Mouse (Mus musculus) liver, adult 2 months (tissue): ENCODE results near the gene P2rx1. TPM values are rescaled to one million over a fixed set of nuclear protein-coding genes. Genes with fewer than 3 reads are reported as not detected.

Experiments used
- DNase-seq: peaks from one replicate; pipeline ENCODE4 v3.0.0-alpha.2; 2011; ENCODE audit warnings: low read depth, low spot score; ENCODE audit errors: extremely low read depth
- H3K27ac ChIP-seq: fragments of 200-500 bp; replicated peaks from 2 replicates; pipeline ENCODE4 v1.5.1; 2012; ENCODE audit warnings: low read depth, mild to moderate bottlenecking, control low read depth, inconsistent platforms, low read length; ENCODE audit not compliant: insufficient read depth
- H3K27me3 ChIP-seq: fragments of 200-500 bp; 2 replicates; pipeline ENCODE4 v1.6.1; 2012; ENCODE audit warnings: mild to moderate bottlenecking, moderate library complexity, low read length, inconsistent platforms; ENCODE audit not compliant: control insufficient read depth, insufficient read depth
- H3K36me3 ChIP-seq: fragments of 200-500 bp; 2 replicates; pipeline ENCODE4 v1.6.1; 2012; ENCODE audit warnings: low read length, inconsistent platforms; ENCODE audit not compliant: control insufficient read depth, insufficient read depth
- H3K4me1 ChIP-seq: fragments of 200-500 bp; 2 replicates; pipeline ENCODE4 v1.6.1; 2011; ENCODE audit warnings: low read length; ENCODE audit not compliant: control insufficient read depth, insufficient read depth
- H3K4me3 ChIP-seq: fragments of 200-500 bp; 2 replicates; pipeline ENCODE4 v1.5.1; 2011; ENCODE audit warnings: low read depth, mild to moderate bottlenecking, control low read depth, low read length, moderate library complexity; ENCODE audit not compliant: insufficient read depth
- H3K79me2 ChIP-seq: fragments of 200-500 bp; 2 replicates; pipeline ENCODE4 v1.6.1; 2012; ENCODE audit warnings: inconsistent platforms, mild to moderate bottlenecking, low read length, moderate library complexity; ENCODE audit not compliant: control insufficient read depth, insufficient read depth
- H3K9ac ChIP-seq: fragments of 200-500 bp; 2 replicates; pipeline ENCODE4 v1.6.1; 2012; ENCODE audit warnings: low read depth, mild to moderate bottlenecking, control low read depth, inconsistent platforms, low read length
- CTCF ChIP-seq: fragments of 200-500 bp; IDR thresholded peaks from 2 replicates; pipeline ENCODE4 v1.5.1; 2011; ENCODE audit warnings: low read depth, low read length, control low read depth
- POLR2A ChIP-seq: fragments of 200-500 bp; IDR thresholded peaks from 2 replicates; pipeline ENCODE4 v1.6.1; 2011; ENCODE audit warnings: low read length, control low read depth; ENCODE audit not compliant: insufficient read depth; ENCODE audit errors: extremely low read depth
- WGBS: fragments of 180-500 bp; shearing (Covaris S2); methylation state at CpG from one replicate; pipeline ENCODE4 v1.1.7; 2018; 5-methylcytosine and 5-hydroxymethylcytosine counted together
- polyA plus RNA-seq: library from polyadenylated mRNA; depleted of rRNA; stranded (reverse); fragments of >200 nt; gene quantifications from 2 replicates; pipeline ENCODE4 v1.2.3, GENCODE M21; 2012; rRNA removed
- total RNA-seq: library from RNA; depleted of rRNA; stranded (reverse); fragments of >200 nt; gene quantifications from 2 replicates; pipeline ENCODE4 v1.2.3, GENCODE M21; 2014; rRNA removed

The P2rx1 gene
- total and polyA plus RNA-seq, 2 experiments = 0.12 to 0.28 TPM

DNA sequence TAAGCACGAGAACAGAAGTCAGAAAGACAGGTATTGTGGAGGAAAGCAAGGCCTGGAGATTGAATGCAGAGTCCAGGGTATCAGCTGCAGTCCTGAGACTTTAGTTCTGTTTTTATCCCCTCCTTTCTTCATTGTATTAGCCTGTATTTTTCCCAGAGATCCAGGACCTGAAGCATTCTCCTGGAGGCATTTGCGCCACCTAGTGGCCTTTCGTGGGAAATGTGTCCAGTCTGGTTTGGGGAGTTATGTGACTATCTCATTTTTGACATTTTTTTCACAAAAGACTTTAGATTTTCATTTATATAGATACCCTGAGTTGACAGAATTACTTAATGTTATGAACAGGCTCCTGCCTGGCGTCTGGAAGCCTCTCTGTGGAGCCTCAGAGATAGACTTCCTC, 50.4 kb downstream of the P2rx1 start:
- H3K27me3 ChIP-seq = no peaks in the 10 kb centered on the region
- H3K9ac ChIP-seq = no peak overlapping the region
- peaks cover 20% of the 10 kb centered on the region for H3K36me3 ChIP-seq
- peaks cover 12% of the 10 kb centered on the region for H3K4me1 ChIP-seq
- peak; percentile 79 for TF ChIP-seq CTCF
- TF ChIP-seq POLR2A = no peak
- DNase-seq = peak; percentile 59
- WGBS = 6% methylated on average over 4 of the region's 4 CpGs
- H3K79me2 ChIP-seq = peaks cover 5% of the 10 kb centered on the region; the same call in 1 of the 2 replicates
- H3K4me3 ChIP-seq = no peak overlapping the region
- H3K27ac ChIP-seq = no peak overlapping the region

DNA sequence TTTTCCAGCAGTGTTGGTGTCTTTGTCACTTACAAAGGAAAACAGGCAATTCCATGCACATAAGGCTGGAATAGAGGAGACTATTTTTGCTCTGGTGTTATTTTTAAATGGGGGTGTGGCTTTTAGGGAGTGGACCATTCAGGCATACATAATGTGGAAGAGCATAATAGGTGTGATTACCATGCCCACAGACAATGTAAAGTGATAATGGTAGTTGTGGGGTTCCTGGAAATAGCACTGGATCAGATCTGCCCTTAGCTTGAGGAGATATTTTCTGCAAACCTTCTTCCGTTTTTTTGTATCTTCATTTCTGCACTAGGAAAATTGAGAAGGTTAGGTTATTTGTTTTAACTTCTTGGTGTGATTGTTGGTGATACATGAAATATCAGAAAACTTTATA, 53.9 kb downstream of the P2rx1 start:
- Histone ChIP-seq H3K4me3 (no peak overlapping the region), H3K27me3 (no peaks in the 10 kb centered on the region), H3K4me1 (peaks cover 12% of the 10 kb centered on the region), H3K27ac (no peak overlapping the region), H3K36me3 (peaks cover 33% of the 10 kb centered on the region), H3K9ac (no peak overlapping the region), H3K79me2 (peaks cover 5% of the 10 kb centered on the region; the same call in 1 of the 2 replicates)
- 93% methylated on average over 1 of the region's 1 CpGs for WGBS
- DNase-seq = no peak
- no peak for TF ChIP-seq CTCF
- no peak for TF ChIP-seq POLR2A

DNA sequence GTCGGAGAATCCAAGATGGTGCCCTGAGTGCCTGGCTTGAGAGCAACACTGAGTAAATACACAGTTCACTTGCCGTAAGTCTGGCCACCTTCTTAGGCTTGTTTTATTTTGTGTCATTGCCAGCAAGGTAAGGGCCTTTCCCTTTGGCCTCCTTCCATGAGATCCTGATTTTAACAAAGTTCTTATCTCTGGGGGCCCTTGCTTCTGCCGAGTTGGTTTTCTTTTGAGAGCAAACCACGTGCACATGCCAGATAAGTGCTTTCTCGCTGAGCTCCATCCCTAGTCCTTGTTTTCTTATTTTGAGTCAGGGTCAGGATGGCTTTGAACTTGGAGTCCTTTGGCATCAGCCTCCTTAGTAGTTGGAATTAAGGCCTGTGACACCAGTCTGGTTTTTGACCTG, 58.8 kb downstream of the P2rx1 start:
- H3K27ac ChIP-seq = no peak overlapping the region
- peaks cover 26% of the 10 kb centered on the region for H3K36me3 ChIP-seq
- 77% methylated on average over 5 of the region's 5 CpGs for WGBS
- no peaks in the 10 kb centered on the region for H3K79me2 ChIP-seq
- H3K27me3 ChIP-seq = no peaks in the 10 kb centered on the region
- H3K9ac ChIP-seq = no peak overlapping the region
- no peak overlapping the region for H3K4me3 ChIP-seq
- DNase-seq = no peak
- TF ChIP-seq CTCF (no peak), POLR2A (no peak)
- no peaks in the 10 kb centered on the region for H3K4me1 ChIP-seq

DNA sequence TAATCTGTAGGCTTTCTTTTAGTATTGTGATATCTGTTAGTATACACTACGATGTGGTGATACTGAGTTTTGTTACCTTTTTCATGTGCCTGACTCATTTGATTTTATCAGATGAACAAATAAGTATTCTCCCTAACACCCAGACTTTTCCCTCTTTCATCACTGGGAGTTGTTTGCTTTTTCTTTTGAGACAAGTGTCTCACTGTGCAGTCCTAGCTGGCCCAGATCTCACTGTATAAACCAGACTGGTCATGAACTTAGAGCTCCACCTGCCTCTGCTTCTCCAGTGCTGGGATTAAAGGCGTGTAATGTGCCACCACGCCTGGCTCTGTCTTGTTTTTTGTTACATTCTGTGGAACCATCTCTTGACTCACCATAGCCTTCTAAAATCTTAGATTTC, 60.7 kb downstream of the P2rx1 start:
- Histone ChIP-seq H3K9ac (no peak overlapping the region), H3K79me2 (no peaks in the 10 kb centered on the region), H3K27me3 (no peaks in the 10 kb centered on the region), H3K27ac (no peak overlapping the region), H3K4me3 (no peak overlapping the region), H3K36me3 (peaks cover 15% of the 10 kb centered on the region), H3K4me1 (no peaks in the 10 kb centered on the region)
- TF ChIP-seq POLR2A (no peak), CTCF (no peak)
- peak; percentile 51 for DNase-seq
- 28% methylated on average over 3 of the region's 3 CpGs for WGBS

DNA sequence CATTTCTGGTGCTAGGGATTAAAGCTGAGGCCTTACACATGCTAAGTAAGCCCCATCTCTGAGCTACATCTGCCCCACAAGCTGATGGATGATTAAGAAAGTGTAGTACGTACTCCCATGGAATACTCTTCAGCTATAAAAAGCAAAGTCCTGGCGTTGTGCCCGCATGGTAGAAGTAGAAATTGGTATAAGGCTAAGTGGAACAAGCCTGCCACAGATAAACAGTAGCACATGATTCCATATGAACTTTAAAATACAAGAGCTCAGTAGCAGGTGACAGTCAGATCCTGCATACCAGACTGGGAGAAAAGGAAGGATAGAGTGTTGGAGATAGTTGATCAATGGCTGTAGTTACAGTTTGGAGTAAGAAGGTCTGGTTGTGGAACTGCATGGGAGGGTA, 62.5 kb downstream of the P2rx1 start:
- Histone ChIP-seq H3K27ac (no peak overlapping the region), H3K79me2 (no peaks in the 10 kb centered on the region), H3K27me3 (no peaks in the 10 kb centered on the region), H3K36me3 (peaks cover 9% of the 10 kb centered on the region; the same call in 1 of the 2 replicates), H3K9ac (no peak overlapping the region), H3K4me3 (no peak overlapping the region), H3K4me1 (no peaks in the 10 kb centered on the region)
- no peak for DNase-seq
- WGBS = 95% methylated on average over 3 of the region's 3 CpGs
- TF ChIP-seq POLR2A = no peak
- TF ChIP-seq CTCF = no peak

Other genes with a start within 250 kb of the P2rx1 start
- 9.7 and 11.1 TPM in 2 replicates for gene Cyb5d2, start 203.0 kb upstream of the P2rx1 start, total RNA-seq
- gene Cyb5d2, start 203.0 kb upstream of the P2rx1 start, polyA plus RNA-seq = 9.8 and 12.4 TPM in 2 replicates
- gene Zzef1, start 202.9 kb upstream of the P2rx1 start, total RNA-seq = 13.6 and 17.7 TPM in 2 replicates
- 11.0 and 14.1 TPM in 2 replicates for gene Zzef1, start 202.9 kb upstream of the P2rx1 start, polyA plus RNA-seq
- 0.46 and 1.3 TPM in 2 replicates for gene Atp2a3, start 37.9 kb upstream of the P2rx1 start, total RNA-seq
- 1.8 and 2.8 TPM in 2 replicates for gene Atp2a3, start 37.9 kb upstream of the P2rx1 start, polyA plus RNA-seq
- gene Camkk1, start 19.9 kb downstream of the P2rx1 start, total RNA-seq = 0.28 and 0.54 TPM in 2 replicates
- gene Camkk1, start 19.9 kb downstream of the P2rx1 start, polyA plus RNA-seq = 0.12 and 0.24 TPM in 2 replicates
- gene Ncbp3, start 48.7 kb downstream of the P2rx1 start, total RNA-seq = 3.7 and 3.8 TPM in 2 replicates
- gene Ncbp3, start 48.7 kb downstream of the P2rx1 start, polyA plus RNA-seq = 1.3 TPM in 2 replicates
- 0.18 and 0.27 TPM in 2 replicates for gene Itgae, start 91.5 kb downstream of the P2rx1 start, total RNA-seq
- 0.17 and 0.19 TPM in 2 replicates for gene Itgae, start 91.5 kb downstream of the P2rx1 start, polyA plus RNA-seq
- gene Haspin, start 139.2 kb downstream of the P2rx1 start, total RNA-seq = 0.55 and 0.60 TPM in 2 replicates
- gene Haspin, start 139.2 kb downstream of the P2rx1 start, polyA plus RNA-seq = 0.12 and 0.26 TPM in 2 replicates
- 0.09 TPM in 1 of 2 replicates, not detected in the other for gene P2rx5, start 161.3 kb downstream of the P2rx1 start, total RNA-seq
- 0.06 TPM in 1 of 2 replicates, not detected in the other for gene P2rx5, start 161.3 kb downstream of the P2rx1 start, polyA plus RNA-seq
- 80.9 and 90.9 TPM in 2 replicates for gene Emc6, start 177.9 kb downstream of the P2rx1 start, total RNA-seq
- 63.8 and 74.6 TPM in 2 replicates for gene Emc6, start 177.9 kb downstream of the P2rx1 start, polyA plus RNA-seq
- gene Tax1bp3, start 178.0 kb downstream of the P2rx1 start, total RNA-seq = 11.5 and 13.2 TPM in 2 replicates
- gene Tax1bp3, start 178.0 kb downstream of the P2rx1 start, polyA plus RNA-seq = 16.6 and 19.4 TPM in 2 replicates
- 11.5 and 15.6 TPM in 2 replicates for gene Ctns, start 199.9 kb downstream of the P2rx1 start, total RNA-seq
- 13.1 and 16.6 TPM in 2 replicates for gene Ctns, start 199.9 kb downstream of the P2rx1 start, polyA plus RNA-seq
- 38.3 and 38.6 TPM in 2 replicates for gene Shpk, start 200.4 kb downstream of the P2rx1 start, total RNA-seq
- 43.5 and 44.5 TPM in 2 replicates for gene Shpk, start 200.4 kb downstream of the P2rx1 start, polyA plus RNA-seq
- gene Trpv1, start 235.2 kb downstream of the P2rx1 start, total RNA-seq = 0.18 and 0.20 TPM in 2 replicates
- 0.06 and 0.28 TPM in 2 replicates for gene Trpv1, start 235.2 kb downstream of the P2rx1 start, polyA plus RNA-seq